Comparison of ENCODE assay signal across 16 mouse cellular contexts in the genomic region with DNA sequence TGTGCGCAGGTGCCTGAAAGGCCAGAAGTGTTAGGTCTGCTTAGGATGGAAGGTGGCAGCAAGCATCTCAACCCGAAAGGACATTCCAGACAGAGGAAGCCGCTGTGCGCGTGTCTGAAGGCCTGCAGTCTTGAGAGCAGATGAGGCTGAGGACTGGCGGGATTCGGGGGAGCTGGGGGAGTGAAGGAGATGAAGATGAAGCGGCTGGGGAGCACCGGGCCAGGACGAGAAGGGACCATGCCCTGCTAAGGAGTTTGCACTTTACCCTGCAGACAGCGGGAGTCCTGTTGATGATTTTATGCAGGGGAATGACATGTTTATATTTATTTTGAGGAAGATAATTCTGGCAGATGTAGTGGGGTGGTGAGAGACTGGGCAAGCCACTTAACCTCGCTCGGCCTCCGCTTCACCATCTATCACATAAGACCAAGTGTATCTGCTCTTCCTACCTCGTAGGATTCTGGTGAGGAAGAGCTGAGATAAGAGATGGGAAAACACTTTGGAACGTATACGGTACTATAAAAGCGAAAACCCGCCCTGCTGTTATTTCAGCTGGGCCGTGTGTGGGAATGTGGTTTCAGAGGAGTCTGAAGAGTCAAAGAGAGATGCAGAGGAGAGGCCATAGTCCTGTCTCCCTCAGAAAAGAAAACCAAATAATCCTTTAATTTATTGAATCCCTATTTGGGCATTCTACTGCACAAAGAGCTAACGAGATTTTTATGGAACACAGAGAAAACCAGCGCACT.
"Had no signal": no experiment of that assay in that cellular context is flagged by ENCODE, and none has a peak within 500 bp of the region (broad histone marks: within the 10 kb centered on the region; RNA-seq: fewer than 3 reads in every experiment).

No protein-coding gene starts in this region.

- H3K27me3 ChIP-seq: limb, embryonic 12.5 days; liver, embryonic 13.5 days; neural tube, embryonic 15.5 days had no signal

- H3K27ac ChIP-seq: limb, embryonic 12.5 days; liver, embryonic 13.5 days; midbrain, embryonic 10.5 days; neural tube, embryonic 15.5 days had no signal

- H3K4me3 ChIP-seq: limb, embryonic 12.5 days; liver, embryonic 13.5 days; midbrain, embryonic 10.5 days; myocyte; neural tube, embryonic 15.5 days had no signal

- DNase-seq: kidney, adult 2 months; layer of hippocampus, adult 9-11 months; layer of hippocampus, postnatal 36 days; liver; liver, embryonic 13.5 days; liver, postnatal 0 days; lung, postnatal 36 days; midbrain, embryonic 14.5 days; right cerebral cortex, adult 18-20 months; right cerebral cortex, postnatal 25 days; thymus, postnatal 4 days had no signal

- H3K36me3 ChIP-seq: limb, embryonic 12.5 days; liver, embryonic 13.5 days; midbrain, embryonic 10.5 days; neural tube, embryonic 15.5 days had no signal

- H3K4me2 ChIP-seq: limb, embryonic 12.5 days; liver, embryonic 13.5 days; neural tube, embryonic 15.5 days had no signal

- ATAC-seq: liver, postnatal 0 days; lung, postnatal 0 days had no signal

- H3K4me1 ChIP-seq: midbrain, embryonic 10.5 days; neural tube, embryonic 15.5 days had no signal

- H3K9ac ChIP-seq: limb, embryonic 12.5 days; liver, embryonic 13.5 days; liver, postnatal 0 days; neural tube, embryonic 15.5 days had no signal

- H3K9me3 ChIP-seq: limb, embryonic 12.5 days; liver, embryonic 13.5 days; midbrain, embryonic 10.5 days; neural tube, embryonic 15.5 days had no signal
